Mouse (Mus musculus) hindbrain, embryonic 10.5 days (tissue): ENCODE measurements around the gene Mvb12a. TPM values are rescaled to one million over a fixed set of nuclear protein-coding genes. Genes with fewer than 3 reads are reported as not detected.

Experiments used
- DNase-seq: peaks from one replicate; pipeline ENCODE4 v3.0.0-alpha.2; 2017; ENCODE audit warnings: low spot score
- H3K27ac ChIP-seq: fragments of 300-500 bp; sonication (generic); 2 replicates; pipeline ENCODE4 v1.5.1; 2016; ENCODE audit warnings: mild to moderate bottlenecking, moderate library complexity
- H3K27me3 ChIP-seq: fragments of 300-500 bp; sonication (generic); 2 replicates; pipeline ENCODE4 v1.6.1; 2016; ENCODE audit warnings: mild to moderate bottlenecking; ENCODE audit not compliant: poor library complexity, insufficient read depth, severe bottlenecking
- H3K36me3 ChIP-seq: fragments of 300-500 bp; sonication (generic); 2 replicates; pipeline ENCODE4 v1.6.1; 2016; ENCODE audit warnings: mild to moderate bottlenecking, moderate library complexity
- H3K4me1 ChIP-seq: fragments of 300-500 bp; sonication (generic); replicated peaks from 2 replicates; pipeline ENCODE4 v1.6.1; 2016; ENCODE audit warnings: mild to moderate bottlenecking
- H3K4me3 ChIP-seq: fragments of 300-500 bp; sonication (generic); 2 replicates; pipeline ENCODE4 v1.5.1; 2016; ENCODE audit warnings: mild to moderate bottlenecking, moderate library complexity
- H3K9me3 ChIP-seq: fragments of 300-500 bp; sonication (generic); 2 replicates; pipeline ENCODE4 v1.6.1; 2016; ENCODE audit warnings: mild to moderate bottlenecking, moderate library complexity
- WGBS: fragments of 180-500 bp; shearing (Covaris S2); methylation state at CpG from one replicate; pipeline ENCODE4 v1.1.7; 2016; 5-methylcytosine and 5-hydroxymethylcytosine counted together
- polyA plus RNA-seq: library from polyadenylated mRNA; unstranded; fragments of >200 nt; fragmentation: Nextera tagmentation; extraction: Ambion mirVana; gene quantifications from 2 replicates; pipeline ENCODE4 v1.2.1, GENCODE M21; 2016

The Mvb12a gene
- polyA plus RNA-seq, 1 experiment from 2014 or later = 71.6 TPM

- Histone ChIP-seq H3K4me1 (peaks cover 22% of the 10 kb centered on the region), H3K4me3 (no peak overlapping the region), H3K9me3 (peaks cover 7% of the 10 kb centered on the region), H3K27ac (no peak overlapping the region), H3K27me3 (peaks cover 99% of the 10 kb centered on the region), H3K36me3 (no peaks in the 10 kb centered on the region)
- no peak for DNase-seq
- 77% methylated on average over 3 of the region's 3 CpGs for whole genome bisulfite sequencing
Observed at GRCm38 (mm10) chr8:71560071-71560470, 17.3 kb downstream of the Mvb12a start.

- Histone ChIP-seq H3K36me3 (no peaks in the 10 kb centered on the region), H3K27me3 (peaks cover 99% of the 10 kb centered on the region), H3K9me3 (peaks cover 7% of the 10 kb centered on the region), H3K4me3 (no peak overlapping the region), H3K27ac (no peak overlapping the region), H3K4me1 (peaks cover 22% of the 10 kb centered on the region)
- 84% methylated on average over 5 of the region's 5 CpGs for WGBS
- DNase-seq = no peak
Observed at GRCm38 (mm10) chr8:71560765-71561164, 18.0 kb downstream of the Mvb12a start.

DNA sequence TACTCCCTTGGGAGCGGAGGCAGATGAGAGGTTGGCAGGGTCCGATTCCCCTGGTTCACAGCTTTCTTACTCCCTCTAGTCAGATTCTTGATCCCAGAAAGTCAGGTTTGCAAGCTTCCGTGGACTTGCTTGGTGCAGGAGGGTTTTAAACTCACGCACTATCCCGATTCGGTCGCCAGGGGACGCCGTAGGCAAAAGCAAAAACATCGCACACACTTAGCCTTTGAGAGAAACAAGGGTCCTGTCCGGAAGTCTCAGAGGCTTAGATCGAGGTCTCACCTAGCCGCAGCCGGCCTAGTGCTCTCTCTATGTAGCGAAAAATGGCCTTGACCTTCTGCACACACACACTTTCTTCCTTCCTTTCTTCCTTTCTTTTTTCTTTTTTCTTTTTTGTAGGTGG lies 18.7 kb downstream of the Mvb12a start:
- Histone ChIP-seq H3K4me1 (peaks cover 22% of the 10 kb centered on the region), H3K27ac (no peak overlapping the region), H3K36me3 (no peaks in the 10 kb centered on the region), H3K27me3 (peaks cover 99% of the 10 kb centered on the region), H3K9me3 (peaks cover 7% of the 10 kb centered on the region), H3K4me3 (no peak overlapping the region)
- WGBS = 4% methylated on average over 15 of the region's 15 CpGs
- DNase-seq = peak; percentile 81

DNA sequence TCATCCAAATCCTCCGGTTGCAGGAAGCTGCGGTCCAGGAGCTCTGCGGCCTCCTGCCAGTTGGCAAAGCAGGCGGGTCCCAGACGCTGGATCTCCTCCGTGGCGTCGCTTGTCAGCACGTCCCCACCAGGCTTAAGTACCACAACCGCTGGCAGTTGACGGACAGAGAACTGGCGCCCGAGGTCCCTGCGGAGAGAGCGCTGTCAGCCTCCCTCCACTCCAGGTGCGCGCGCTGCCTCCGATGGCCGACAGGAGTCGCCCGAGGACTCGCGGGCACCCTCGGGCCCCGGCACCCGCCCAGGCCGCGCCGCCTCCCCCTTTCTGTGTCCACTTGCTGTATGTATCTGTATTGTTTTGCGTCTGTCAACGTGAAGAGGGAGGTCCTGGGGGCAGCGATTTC lies 20.0 kb downstream of the Mvb12a start:
- no peak overlapping the region for H3K27ac ChIP-seq
- no peaks in the 10 kb centered on the region for H3K36me3 ChIP-seq
- DNase-seq = peak; percentile 64
- H3K27me3 ChIP-seq = peaks cover 99% of the 10 kb centered on the region
- WGBS = 1% methylated on average over 33 of the region's 33 CpGs
- H3K4me1 ChIP-seq = peaks cover 22% of the 10 kb centered on the region
- H3K4me3 ChIP-seq = peak overlapping the region; percentile 36
- H3K9me3 ChIP-seq = peaks cover 7% of the 10 kb centered on the region

- Histone ChIP-seq H3K27me3 (peaks cover 99% of the 10 kb centered on the region), H3K4me1 (peaks cover 20% of the 10 kb centered on the region), H3K36me3 (no peaks in the 10 kb centered on the region), H3K27ac (no peak overlapping the region), H3K4me3 (no peak overlapping the region), H3K9me3 (peaks cover 7% of the 10 kb centered on the region)
- 85% methylated on average over 4 of the region's 4 CpGs for WGBS
- no peak for DNase-seq
Observed at GRCm38 (mm10) chr8:71563992-71564391, 21.3 kb downstream of the Mvb12a start.

DNA sequence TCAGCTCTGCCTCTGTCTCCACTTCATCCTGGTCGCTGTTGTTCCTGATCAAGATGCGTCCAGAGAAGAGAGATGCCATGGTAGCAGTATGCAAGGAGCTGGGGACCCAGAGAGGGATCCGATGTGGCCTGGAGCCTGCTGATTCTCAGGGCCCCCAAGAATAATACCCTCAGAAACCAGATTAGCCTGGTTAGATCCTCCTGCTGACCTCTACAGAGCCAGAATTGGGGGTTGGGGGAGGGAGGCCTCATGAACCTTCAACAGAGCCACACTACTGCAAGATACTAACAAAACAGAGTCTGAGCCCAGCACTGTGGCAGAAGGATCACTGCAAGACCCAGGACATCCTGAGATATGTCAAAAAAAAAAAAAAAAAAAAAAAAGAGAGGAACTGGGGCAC lies 23.8 kb downstream of the Mvb12a start, which contains the start of gene Nxnl1:
TSS of gene Nxnl1 (minus strand) at position 101 of the 400 bp plus-strand sequence.
- H3K27me3 ChIP-seq = peaks cover 81% of the 10 kb centered on the region
- no peak within 1 kb of the TSS for H3K4me3 ChIP-seq
- peaks cover 7% of the 10 kb centered on the region for H3K9me3 ChIP-seq
- peaks cover 42% of the 10 kb centered on the region for H3K4me1 ChIP-seq
- 62% methylated on average over 3 of the region's 3 CpGs for WGBS
- no peak for DNase-seq
- no peaks in the 10 kb centered on the region for H3K36me3 ChIP-seq
- no peak within 1 kb of the TSS for H3K27ac ChIP-seq

DNA sequence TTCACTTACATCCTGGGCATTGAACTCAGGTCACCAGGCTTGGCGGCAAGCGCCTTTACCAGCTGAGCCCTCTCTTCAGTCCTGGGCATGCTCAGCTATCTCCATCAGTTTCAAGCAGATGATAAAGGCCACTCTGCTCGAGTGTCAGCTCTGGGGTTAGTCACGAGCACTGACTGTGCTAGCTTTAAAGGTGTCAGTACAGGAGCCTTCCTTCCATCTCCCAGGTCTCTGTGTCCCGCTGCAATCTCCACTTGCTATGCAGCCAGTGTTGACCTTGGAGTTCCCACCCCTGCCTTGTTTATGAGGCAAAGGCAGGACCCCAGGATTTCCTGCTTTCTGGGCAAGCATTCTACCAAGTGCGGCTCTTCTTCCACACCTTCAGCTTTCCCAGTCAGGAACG lies 24.9 kb downstream of the Mvb12a start:
- 80% methylated on average over 7 of the region's 7 CpGs for WGBS
- H3K36me3 ChIP-seq = no peaks in the 10 kb centered on the region
- H3K27ac ChIP-seq = no peak overlapping the region
- H3K27me3 ChIP-seq = peaks cover 78% of the 10 kb centered on the region
- no peak overlapping the region for H3K4me3 ChIP-seq
- DNase-seq = no peak
- H3K4me1 ChIP-seq = peaks cover 42% of the 10 kb centered on the region
- peaks cover 7% of the 10 kb centered on the region for H3K9me3 ChIP-seq

DNA sequence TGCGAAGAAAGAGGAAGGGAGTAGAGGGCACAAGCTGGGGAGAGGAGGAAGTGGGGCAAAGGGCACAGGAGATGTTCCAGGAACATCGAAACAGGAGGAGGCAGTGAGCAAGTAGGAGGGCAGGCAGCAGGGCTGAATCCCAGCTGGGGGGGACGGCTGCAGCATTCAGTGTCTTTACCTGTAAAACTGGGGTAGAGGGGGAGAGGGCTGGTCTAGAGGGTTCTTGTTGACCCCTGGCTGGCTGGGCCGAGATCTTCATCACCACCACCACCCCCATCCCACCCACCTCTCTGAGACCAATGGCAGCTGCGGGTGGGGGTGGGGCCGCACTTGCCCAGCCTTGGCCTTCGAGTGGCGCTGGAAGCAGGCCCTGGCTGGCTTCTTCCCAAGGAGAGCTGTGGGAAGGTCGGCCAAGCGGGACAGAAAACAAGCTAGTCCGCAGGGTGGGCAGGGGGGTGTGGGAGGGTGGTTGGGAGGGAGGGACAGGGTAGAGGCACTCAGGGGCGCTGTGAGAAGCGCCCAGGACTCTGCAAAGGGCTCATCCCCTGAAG lies 25.7 kb downstream of the Mvb12a start, which contains the start of gene Slc27a1:
TSS of gene Slc27a1 (plus strand) at position 496 of the 551 bp plus-strand sequence.
- Histone ChIP-seq H3K4me1 (peaks cover 40% of the 10 kb centered on the region), H3K36me3 (no peaks in the 10 kb centered on the region), H3K4me3 (peak within 1 kb of the TSS; percentile 80), H3K27ac (peak within 1 kb of the TSS; percentile 80), H3K27me3 (peaks cover 69% of the 10 kb centered on the region), H3K9me3 (peaks cover 7% of the 10 kb centered on the region)
- no peak for DNase-seq
- 10% methylated on average over 13 of the region's 13 CpGs for WGBS

- H3K4me1 ChIP-seq = peaks cover 40% of the 10 kb centered on the region
- peaks cover 64% of the 10 kb centered on the region for H3K27me3 ChIP-seq
- 17% methylated on average over 6 of the region's 6 CpGs for WGBS
- H3K27ac ChIP-seq = peak overlapping the region; percentile 80
- peaks cover 6% of the 10 kb centered on the region for H3K9me3 ChIP-seq
- no peak for DNase-seq
- H3K4me3 ChIP-seq = peak overlapping the region; percentile 80
- no peaks in the 10 kb centered on the region for H3K36me3 ChIP-seq
Observed at GRCm38 (mm10) chr8:71568941-71569340, 26.2 kb downstream of the Mvb12a start.

GRCm38 (mm10) chr8:71569366-71570290 lies 26.9 kb downstream of the Mvb12a start:
- H3K36me3 ChIP-seq = no peaks in the 10 kb centered on the region
- peaks cover 40% of the 10 kb centered on the region for H3K4me1 ChIP-seq
- peak overlapping the region; percentile 80 for H3K27ac ChIP-seq
- peaks cover 57% of the 10 kb centered on the region for H3K27me3 ChIP-seq
- peak; percentile 83 for DNase-seq
- H3K9me3 ChIP-seq = no peaks in the 10 kb centered on the region
- H3K4me3 ChIP-seq = peak overlapping the region; percentile 80
- WGBS = under 1% methylated on average over 51 of the region's 51 CpGs

DNA sequence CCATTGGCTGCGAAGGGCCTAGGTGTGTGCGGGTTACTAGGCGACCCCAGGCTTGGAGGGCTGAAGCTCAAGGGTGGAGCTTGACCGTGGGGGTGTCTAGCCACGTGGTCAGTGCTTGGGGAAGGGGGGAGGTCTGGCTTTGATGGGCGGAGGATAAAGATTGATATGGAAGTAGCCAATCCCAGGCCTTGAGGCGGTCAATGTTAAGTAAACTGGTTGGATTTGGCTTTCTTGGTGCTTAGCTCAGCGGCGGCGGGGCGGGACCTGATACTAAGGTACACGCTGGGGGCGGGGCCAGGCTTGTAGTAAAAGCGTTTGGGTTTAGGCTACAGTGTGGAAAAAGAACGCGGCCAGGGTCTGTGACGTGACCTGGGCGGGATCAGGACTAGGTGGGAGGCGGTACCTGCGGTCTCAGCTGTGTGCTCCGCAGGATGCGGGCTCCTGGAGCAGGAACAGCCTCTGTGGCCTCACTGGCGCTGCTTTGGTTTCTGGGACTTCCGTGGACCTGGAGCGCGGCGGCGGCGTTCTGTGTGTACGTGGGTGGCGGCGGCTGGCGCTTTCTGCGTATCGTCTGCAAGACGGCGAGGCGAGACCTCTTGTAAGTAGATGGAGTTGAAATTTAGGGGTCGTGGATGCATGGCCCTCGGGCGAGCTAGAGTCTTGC lies 27.7 kb downstream of the Mvb12a start:
- Histone ChIP-seq H3K4me3 (peak overlapping the region; percentile 80), H3K27me3 (peaks cover 51% of the 10 kb centered on the region), H3K9me3 (no peaks in the 10 kb centered on the region), H3K27ac (peak overlapping the region; percentile 80), H3K4me1 (peaks cover 40% of the 10 kb centered on the region), H3K36me3 (no peaks in the 10 kb centered on the region)
- under 1% methylated on average over 41 of the region's 41 CpGs for WGBS
- peak; percentile 90 for DNase-seq

DNA sequence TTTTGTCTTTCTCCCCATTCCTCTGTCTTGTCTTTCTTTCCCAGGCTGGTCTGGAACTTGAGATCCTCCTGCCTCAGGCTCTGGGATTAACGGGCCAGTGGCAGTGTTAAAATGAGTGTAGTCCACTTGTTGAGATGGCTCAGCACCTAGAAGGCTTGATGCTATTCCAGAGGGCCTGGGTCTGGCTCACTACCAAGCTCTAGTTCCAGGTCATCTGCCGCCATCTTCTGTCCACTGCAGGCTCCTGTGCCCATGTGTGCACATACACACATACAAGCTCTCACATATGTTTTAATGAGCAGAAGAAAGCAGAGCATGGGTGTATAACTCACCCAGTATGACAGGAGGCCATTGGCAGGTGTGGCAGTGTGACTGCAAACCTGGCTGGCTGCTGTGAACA lies 29.4 kb downstream of the Mvb12a start:
- Histone ChIP-seq H3K4me3 (no peak overlapping the region), H3K27ac (no peak overlapping the region), H3K36me3 (no peaks in the 10 kb centered on the region), H3K27me3 (peaks cover 34% of the 10 kb centered on the region), H3K9me3 (no peaks in the 10 kb centered on the region), H3K4me1 (peaks cover 40% of the 10 kb centered on the region)
- DNase-seq = no peak
- 87% methylated on average over 2 of the region's 2 CpGs for WGBS
